Mouse (Mus musculus) heart, adult 10 weeks (tissue): ENCODE measurements around the gene Olfr50. TPM values are rescaled to one million over a fixed set of nuclear protein-coding genes. Genes with fewer than 3 reads are reported as not detected.

Experiments used
- polyA plus RNA-seq: library from polyadenylated mRNA; stranded (reverse); fragments of 350-450 nt; fragmentation: Illumina TruSeq; extraction: RNeasy Lipid Tissue Mini Kit (QIAGEN cat#74804); gene quantifications from one replicate; pipeline ENCODE4 v1.2.3, GENCODE M21; 2014; ENCODE audit warnings: low read depth, low replicate concordance

The Olfr50 gene
- polyA plus RNA-seq: not detected

GRCm38 (mm10) chr2:36790238-36790637, at the start of gene Olfr50:
Gene Olfr50 (plus strand): TSS chr2:36790538.

GRCm38 (mm10) chr2:36783976-36784375, 6.4 kb upstream of the Olfr50 start, which contains the start of gene Olfr348:
Gene Olfr348 (plus strand): TSS chr2:36784276.

GRCm38 (mm10) chr2:36816932-36817331, 26.6 kb downstream of the Olfr50 start, which contains the start of gene Olfr3:
Gene Olfr3 (minus strand): TSS chr2:36817032.

GRCm38 (mm10) chr2:36846010-36846409, 55.7 kb downstream of the Olfr50 start, which contains the start of gene Olfr350:
Gene Olfr350 (plus strand): TSS chr2:36846310.

Other genes with a start within 250 kb of the Olfr50 start
- not detected for gene Olfr344, start 223.9 kb upstream of the Olfr50 start, polyA plus RNA-seq
- not detected for gene Olfr345, start 150.5 kb upstream of the Olfr50 start, polyA plus RNA-seq
- gene Olfr346, start 104.8 kb upstream of the Olfr50 start, polyA plus RNA-seq: not detected
- gene Olfr347, start 58.6 kb upstream of the Olfr50 start, polyA plus RNA-seq: not detected
- gene Olfr348, start 6.3 kb upstream of the Olfr50 start, polyA plus RNA-seq: not detected
- not detected for gene Olfr3, start 26.5 kb downstream of the Olfr50 start, polyA plus RNA-seq
- gene Olfr350, start 55.8 kb downstream of the Olfr50 start, polyA plus RNA-seq: not detected
- gene Olfr351, start 72.1 kb downstream of the Olfr50 start, polyA plus RNA-seq: not detected
- not detected for gene Olfr352, start 77.9 kb downstream of the Olfr50 start, polyA plus RNA-seq
- gene Olfr353, start 102.4 kb downstream of the Olfr50 start, polyA plus RNA-seq: not detected
- gene Olfr354, start 115.1 kb downstream of the Olfr50 start, polyA plus RNA-seq: not detected
- not detected for gene Olfr355, start 138.4 kb downstream of the Olfr50 start, polyA plus RNA-seq
- not detected for gene Olfr356, start 146.6 kb downstream of the Olfr50 start, polyA plus RNA-seq
- not detected for gene Olfr357, start 203.3 kb downstream of the Olfr50 start, polyA plus RNA-seq
- gene Olfr358, start 218.8 kb downstream of the Olfr50 start, polyA plus RNA-seq: not detected